Mouse (Mus musculus) embryonic stem cell, embryonic (primary cell): ENCODE results near the gene Tshz3.

ENCODE experiments used
- CTCF ChIA-PET, 4 experiments: fragments of 300-600 bp in 2 of 4; fragments of 350-600 bp in 2 of 4; sonication (Branson Sonifier 250); formaldehyde crosslinking; loops; one replicate each; lab custom pipeline; 2022; ENCODE audit warnings: inconsistent platforms in 2 of 4; lab: Charles Lee
- POLR2A ChIA-PET, 4 experiments: fragments of 300-600 bp in 2 of 4; fragments of 350-600 bp in 2 of 4; sonication (Branson Sonifier 250); formaldehyde crosslinking; loops; one replicate each; lab custom pipeline; 2022; ENCODE audit warnings: antibody characterized with exemption in 4 of 4, inconsistent platforms in 1 of 4; lab: Charles Lee

Tshz3 gene

GRCm38 (mm10) chr7:36693081-36693480, 4.8 kb upstream of the Tshz3 start:
- CTCF ChIA-PET = no interaction called here
- POLR2A ChIA-PET = interaction anchor here in 1 of 4 experiments (2.1 kb wide), 1 partner anchor 16 kb away, joined by 6 read pairs; no protein-coding TSS in a partner anchor

GRCm38 (mm10) chr7:36694642-36695191, 3.2 kb upstream of the Tshz3 start:
- ChIA-PET POLR2A (interaction anchor here in 1 of 4 experiments (1.3 kb wide), 1 partner anchor 38 kb away, joined by 3 read pairs; no protein-coding TSS in a partner anchor), CTCF (no interaction called here)

- ChIA-PET POLR2A (interaction anchor here in 2 of 4 experiments (0.6 to 1.8 kb wide), 3 partner anchors 15 to 598 kb away, joined by 3 to 5 read pairs (median 5); no protein-coding TSS in a partner anchor), CTCF (no interaction called here)
These were observed 2.6 kb upstream of the Tshz3 start for GRCm38 (mm10) chr7:36695276-36695675.

- ChIA-PET CTCF (interaction anchor here in 1 of 4 experiments (0.7 to 1.9 kb wide), 2 partner anchors 13 to 279 kb away, joined by 5 to 6 read pairs; no protein-coding TSS in a partner anchor), POLR2A (interaction anchor here in 2 of 4 experiments (0.6 to 1.8 kb wide), 7 partner anchors 14 to 598 kb away, joined by 3 to 5 read pairs (median 3); no protein-coding TSS in a partner anchor)
These were observed 2.1 kb upstream of the Tshz3 start for GRCm38 (mm10) chr7:36695791-36696241.

- ChIA-PET POLR2A (interaction anchor here in 2 of 4 experiments (0.6 to 1.8 kb wide), 9 partner anchors 13 to 304 kb away, joined by 3 to 5 read pairs (median 3); no protein-coding TSS in a partner anchor), CTCF (interaction anchor here in 3 of 4 experiments (0.5 to 1.9 kb wide), 5 partner anchors 12 to 303 kb away, joined by 3 to 6 read pairs (median 4); no protein-coding TSS in a partner anchor)
These were observed 1.4 kb upstream of the Tshz3 start for GRCm38 (mm10) chr7:36696406-36697117.

GRCm38 (mm10) chr7:36697118-36697855, 631 bp upstream of the Tshz3 start:
- ChIA-PET POLR2A (interaction anchor here in 2 of 4 experiments (0.7 to 1.8 kb wide), 3 partner anchors 13 to 43 kb away, joined by 3 to 5 read pairs (median 4); no protein-coding TSS in a partner anchor), CTCF (interaction anchor here in 3 of 4 experiments (0.5 to 1.9 kb wide), 5 partner anchors 12 to 302 kb away, joined by 3 to 6 read pairs (median 4); no protein-coding TSS in a partner anchor)

- ChIA-PET POLR2A (interaction anchor here in 1 of 4 experiments (0.7 kb wide), 1 partner anchor 458 kb away, joined by 4 read pairs; no protein-coding TSS in a partner anchor), CTCF (interaction anchor here in 3 of 4 experiments (0.5 to 0.6 kb wide), 3 partner anchors 28 to 1168 kb away, joined by 3 to 4 read pairs (median 3); no protein-coding TSS in a partner anchor)
These were observed 650 bp downstream of the Tshz3 start for GRCm38 (mm10) chr7:36698589-36698946.

- ChIA-PET POLR2A (interaction anchor here in 1 of 4 experiments (0.7 kb wide), 1 partner anchor 458 kb away, joined by 4 read pairs; no protein-coding TSS in a partner anchor), CTCF (interaction anchor here in 3 of 4 experiments (0.5 to 0.6 kb wide), 3 partner anchors 27 to 1169 kb away, joined by 3 to 4 read pairs (median 3); no protein-coding TSS in a partner anchor)
These were observed 1.4 kb downstream of the Tshz3 start for GRCm38 (mm10) chr7:36699001-36699987.

- CTCF ChIA-PET = interaction anchor here in 1 of 4 experiments (0.7 kb wide), 1 partner anchor 1173 kb away, joined by 3 read pairs; no protein-coding TSS in a partner anchor
- POLR2A ChIA-PET = interaction anchor here in 1 of 4 experiments (0.7 kb wide), 1 partner anchor 1019 kb away, joined by 3 read pairs; no protein-coding TSS in a partner anchor
These were observed 8.7 kb downstream of the Tshz3 start for GRCm38 (mm10) chr7:36706636-36707035.

GRCm38 (mm10) chr7:36707266-36707665, 9.3 kb downstream of the Tshz3 start:
- ChIA-PET POLR2A (interaction anchor here in 1 of 4 experiments (0.7 kb wide), 1 partner anchor 254 kb away, joined by 3 read pairs; no protein-coding TSS in a partner anchor), CTCF (interaction anchor here in 1 of 4 experiments (0.7 kb wide), 1 partner anchor 1275 kb away, joined by 6 read pairs; no protein-coding TSS in a partner anchor)

- POLR2A ChIA-PET = interaction anchor here in 1 of 4 experiments (0.7 kb wide), 1 partner anchor 254 kb away, joined by 3 read pairs; no protein-coding TSS in a partner anchor
These were observed 9.9 kb downstream of the Tshz3 start for GRCm38 (mm10) chr7:36707681-36708350.

GRCm38 (mm10) chr7:36708823-36709222, 10.9 kb downstream of the Tshz3 start:
- ChIA-PET POLR2A (interaction anchor here in 2 of 4 experiments (0.6 to 1.6 kb wide), 2 partner anchors 13 to 17 kb away, joined by 3 to 5 read pairs; no protein-coding TSS in a partner anchor), CTCF (interaction anchor here in 2 of 4 experiments (1.1 to 1.5 kb wide), 2 partner anchors 12 to 124 kb away, joined by 6 to 8 read pairs; no protein-coding TSS in a partner anchor)

More at GRCm38 (mm10) chr7:36707681-36708350, 9.9 kb downstream of the Tshz3 start:
- CTCF ChIA-PET = interaction anchor here in 1 of 4 experiments (0.7 kb wide), 1 partner anchor 1275 kb away, joined by 6 read pairs; no protein-coding TSS in a partner anchor

GRCm38 (mm10) chr7:36709239-36709638, 11.3 kb downstream of the Tshz3 start:
- CTCF ChIA-PET = interaction anchor here in 3 of 4 experiments (0.7 to 1.5 kb wide), 6 partner anchors 13 to 984 kb away, joined by 3 to 8 read pairs (median 3); no protein-coding TSS in a partner anchor

GRCm38 (mm10) chr7:36709974-36710373, 12.1 kb downstream of the Tshz3 start:
- ChIA-PET CTCF (interaction anchor here in 3 of 4 experiments (0.6 to 1.1 kb wide), 6 partner anchors 25 to 984 kb away, joined by 3 to 8 read pairs (median 3); no protein-coding TSS in a partner anchor), POLR2A (interaction anchor here in 2 of 4 experiments (0.6 to 1.6 kb wide), 3 partner anchors 14 to 295 kb away, joined by 3 to 5 read pairs (median 4); no protein-coding TSS in a partner anchor)

More at GRCm38 (mm10) chr7:36709239-36709638, 11.3 kb downstream of the Tshz3 start:
- POLR2A ChIA-PET = interaction anchor here in 3 of 4 experiments (0.6 to 1.6 kb wide), 4 partner anchors 13 to 295 kb away, joined by 3 to 5 read pairs (median 4); no protein-coding TSS in a partner anchor

- CTCF ChIA-PET = interaction anchor here in 1 of 4 experiments (0.6 kb wide), 1 partner anchor 264 kb away, joined by 3 read pairs; no protein-coding TSS in a partner anchor
- POLR2A ChIA-PET = interaction anchor here in 1 of 4 experiments (1.6 kb wide), 1 partner anchor 14 kb away, joined by 5 read pairs; no protein-coding TSS in a partner anchor
These were observed 12.5 kb downstream of the Tshz3 start for GRCm38 (mm10) chr7:36710387-36710786.
